Mouse (Mus musculus) mouse embryonic stem cell (cell line): ENCODE measurements around the gene Tmem238l.

ENCODE experiments used
- in situ Hi-C, 2 experiments: fragments of 300-500 bp; cut with MboI; formaldehyde crosslinking; loops; 1 replicate in 1 of 2; 3 replicates in 1 of 2; pipeline ENCODE4 v1.14.3; 2019 to 2020; ENCODE audit warnings: low sequenced_read_pairs in 2 of 2, low pct_unique_long_range_greater_than_20kb in 1 of 2, mixed read lengths in 1 of 2; ENCODE audit not compliant: unreplicated experiment in 1 of 2

The Tmem238l gene

GRCm38 (mm10) chr11:67008528-67008927, 52.1 kb downstream of the Tmem238l start:
- in situ Hi-C loops = loop anchor here in 1 of 2 experiments (25.0 kb wide), 1 partner anchor 1196 kb away; the partner anchor contains the start of gene Zkscan6

GRCm38 (mm10) chr11:67010430-67010829, 54.0 kb downstream of the Tmem238l start:
- in situ Hi-C loops = loop anchor here in 1 of 2 experiments (5.0 to 25.0 kb wide), 2 partner anchors 108 to 1198 kb away; partner anchors contain the start of gene Zkscan6

GRCm38 (mm10) chr11:67011635-67012034, 55.2 kb downstream of the Tmem238l start:
- in situ Hi-C loops = loop anchor here in 1 of 2 experiments (5.0 to 25.0 kb wide), 2 partner anchors 109 to 1199 kb away; partner anchors contain the start of gene Zkscan6
